In the genomic region with DNA sequence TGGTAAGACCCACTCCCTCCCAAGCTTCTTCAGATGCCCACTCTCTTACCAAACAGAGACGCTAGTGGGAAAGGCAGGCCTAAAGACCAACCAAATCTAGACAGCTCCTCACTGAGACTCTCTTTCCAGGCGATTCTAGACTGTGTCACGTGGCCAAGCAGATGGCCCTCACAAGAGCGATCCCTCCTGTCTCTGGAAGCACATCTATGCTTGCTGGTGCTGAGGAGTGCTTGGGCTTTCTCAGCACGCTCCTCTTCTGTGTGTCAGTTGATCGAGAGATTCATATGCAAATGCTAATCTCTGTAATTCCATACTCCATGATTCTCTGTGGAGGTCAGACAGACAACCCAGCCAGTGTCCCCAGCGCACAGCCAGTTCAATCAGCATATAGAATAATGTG, we compare ENCODE assay signal across 18 mouse cellular contexts. TPM values are rescaled to one million over a fixed set of nuclear protein-coding genes. Genes with fewer than 3 reads are reported as not detected.
"Had no signal": no experiment of that assay in that cellular context is flagged by ENCODE, and none has a peak within 500 bp of the region (broad histone marks: within the 10 kb centered on the region; RNA-seq: fewer than 3 reads in every experiment).

No protein-coding gene starts in this region.

- H3K9me3 ChIP-seq: limb, embryonic 15.5 days; liver, embryonic 12.5 days; neural tube, embryonic 13.5 days had no signal

- H3K36me3 ChIP-seq: limb, embryonic 15.5 days; liver, embryonic 12.5 days; neural tube, embryonic 13.5 days had no signal

- DNase-seq: kidney, adult 8-10 months; kidney, postnatal 25 days; lung, embryonic 14.5 days; lung, postnatal 10 days; lung, postnatal 4 days; retina, postnatal 1 day; right cerebral cortex, postnatal 4 days; spleen, adult 18-20 months; thymus, adult 18-20 months; thymus, postnatal 14 days had no signal

- H3K27ac ChIP-seq: limb, embryonic 15.5 days; liver, embryonic 12.5 days; neural tube, embryonic 13.5 days had no signal

- H3K9ac ChIP-seq: limb, embryonic 15.5 days; liver, embryonic 12.5 days; lung, embryonic 14.5 days; neural tube, embryonic 13.5 days had no signal

- H3K4me3 ChIP-seq: limb, embryonic 15.5 days; liver, embryonic 12.5 days; neural tube, embryonic 13.5 days had no signal

- H3K4me1 ChIP-seq: limb, embryonic 15.5 days; liver, embryonic 12.5 days; neural tube, embryonic 13.5 days had no signal

- H3K4me2 ChIP-seq: limb, embryonic 15.5 days; liver, embryonic 12.5 days; lung, embryonic 14.5 days; neural tube, embryonic 13.5 days had no signal

- ATAC-seq: liver, embryonic 12.5 days had no signal

- H3K27me3 ChIP-seq: limb, embryonic 15.5 days; neural tube, embryonic 13.5 days had no signal

RNA-seq across cellular contexts. Expression of gene Capn8, which starts 26.7 kb away (rescaled TPM):
- total RNA-seq: layer of hippocampus, postnatal 25 days; left cerebral cortex, postnatal 25 days; megakaryocyte, adult 5-6 weeks had no signal
- polyA plus RNA-seq: kidney, embryonic 16.5 days; limb, embryonic 11.5 days; limb, embryonic 15.5 days; liver, embryonic 12.5 days; lung, embryonic 14.5 days had no signal
